Mouse (Mus musculus): ENCODE results near the gene Ubn1. TPM values are rescaled to one million over a fixed set of nuclear protein-coding genes. Genes with fewer than 3 reads are reported as not detected.

Ubn1 gene
- polyA plus RNA-seq, 1 experiment: 16.6 TPM

DNA sequence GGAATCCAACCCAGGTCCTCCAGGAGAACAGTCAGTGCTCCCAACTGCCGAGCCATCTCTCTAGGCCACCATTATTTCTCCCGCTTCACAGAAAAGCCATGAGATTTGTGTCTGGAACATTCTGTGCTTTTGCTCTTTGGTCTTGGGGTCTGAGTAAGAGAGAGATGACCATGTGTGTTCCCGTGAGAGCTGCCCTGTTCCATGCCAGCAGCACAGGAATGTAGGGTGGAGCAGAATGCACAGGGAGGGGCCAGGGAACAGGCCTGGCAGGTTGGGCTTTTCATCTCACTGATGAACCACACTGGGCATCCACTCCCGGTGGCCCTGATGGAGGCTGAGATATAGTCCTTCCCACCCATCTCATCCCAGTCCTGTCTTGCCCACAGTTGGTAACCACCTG lies 69.5 kb downstream of the Ubn1 start:
- TF ChIP-seq GATA1 (IDR thresholded peaks at IDR 0.05; ENCODE audit: low read length): no peak

DNA sequence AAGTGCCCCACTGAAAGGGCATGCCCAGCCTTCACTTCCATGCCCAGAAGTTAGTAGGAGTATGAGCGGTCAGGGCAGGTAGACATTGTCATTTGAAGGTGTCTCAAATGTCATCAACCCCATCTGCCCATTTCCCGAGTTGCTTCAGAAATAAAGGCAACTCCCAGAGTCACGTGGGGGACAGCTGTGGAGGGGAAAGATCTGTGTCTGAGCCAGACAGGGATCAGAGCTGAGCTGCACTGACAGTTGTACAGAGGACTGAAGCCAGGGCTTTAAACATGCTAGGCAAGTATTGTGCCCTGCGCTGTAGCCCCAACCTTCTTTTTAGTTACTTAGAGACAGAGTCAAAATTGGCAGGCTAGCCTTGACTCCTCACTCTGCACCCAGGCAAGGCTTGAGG lies 70.0 kb downstream of the Ubn1 start:
- TF ChIP-seq GATA1 (IDR thresholded peaks at IDR 0.05; ENCODE audit: low read length): no peak

DNA sequence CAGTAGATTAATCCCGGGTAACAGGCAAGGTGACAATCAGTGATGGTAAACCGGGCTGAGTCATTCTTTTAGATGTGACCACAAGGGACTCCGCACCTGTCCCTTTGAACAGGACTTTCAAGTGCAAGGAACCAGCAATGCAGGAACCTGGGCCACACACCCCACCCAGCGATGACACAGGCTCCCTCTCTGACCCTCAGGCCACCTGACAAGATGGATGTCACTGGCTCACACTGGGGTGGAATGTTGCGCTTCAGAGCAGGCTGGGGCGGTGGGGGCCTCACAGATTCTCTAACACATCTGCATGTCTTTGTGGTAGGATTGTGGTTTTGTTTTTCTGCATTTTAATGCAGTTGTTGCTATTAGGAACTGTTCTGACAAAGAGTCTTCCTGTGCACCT lies 73.6 kb downstream of the Ubn1 start:
- TF ChIP-seq GATA1 (IDR thresholded peaks at IDR 0.05; ENCODE audit: low read length): no peak

DNA sequence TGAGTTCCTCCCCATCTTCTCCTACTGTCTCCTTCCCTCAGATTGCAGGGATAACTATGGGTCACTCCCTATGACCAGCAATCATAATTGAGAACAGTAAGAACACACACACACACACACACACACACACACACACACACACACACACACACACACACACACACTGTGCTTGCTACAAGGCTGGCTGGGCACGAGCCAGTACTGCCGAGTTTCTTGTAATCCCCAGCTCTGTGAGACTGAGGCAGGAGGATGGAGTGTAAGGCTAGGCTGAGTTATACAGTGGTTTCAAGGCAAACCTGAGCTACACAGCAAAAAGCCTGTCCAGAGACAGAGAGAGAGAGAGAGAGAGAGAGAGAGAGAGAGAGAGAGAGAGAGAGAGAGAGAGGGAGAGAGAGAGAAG lies 80.3 kb downstream of the Ubn1 start:
- TF ChIP-seq GATA1 (IDR thresholded peaks at IDR 0.05; ENCODE audit: low read length): no peak

DNA sequence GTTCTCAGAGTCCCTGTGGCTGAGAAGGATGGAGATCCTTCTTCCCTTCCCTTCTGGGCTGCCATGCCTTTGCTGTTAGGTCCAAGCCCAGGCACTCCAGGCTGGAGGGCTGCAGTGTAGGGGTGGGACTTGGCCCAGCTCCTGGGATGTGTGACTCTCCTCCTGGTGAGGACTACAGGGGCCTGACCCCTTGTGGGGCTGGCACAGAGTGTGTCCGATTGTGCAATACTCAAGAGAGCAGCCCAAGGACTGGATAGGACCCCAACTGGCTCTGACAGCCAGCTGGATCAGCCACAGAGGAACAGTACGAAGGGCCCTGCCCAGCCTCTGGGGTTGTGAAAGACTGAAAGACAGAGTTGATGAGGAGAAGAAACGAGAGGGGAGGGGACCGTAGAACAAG lies 80.9 kb downstream of the Ubn1 start:
- TF ChIP-seq GATA1 (IDR thresholded peaks at IDR 0.05; ENCODE audit: low read length): no peak

DNA sequence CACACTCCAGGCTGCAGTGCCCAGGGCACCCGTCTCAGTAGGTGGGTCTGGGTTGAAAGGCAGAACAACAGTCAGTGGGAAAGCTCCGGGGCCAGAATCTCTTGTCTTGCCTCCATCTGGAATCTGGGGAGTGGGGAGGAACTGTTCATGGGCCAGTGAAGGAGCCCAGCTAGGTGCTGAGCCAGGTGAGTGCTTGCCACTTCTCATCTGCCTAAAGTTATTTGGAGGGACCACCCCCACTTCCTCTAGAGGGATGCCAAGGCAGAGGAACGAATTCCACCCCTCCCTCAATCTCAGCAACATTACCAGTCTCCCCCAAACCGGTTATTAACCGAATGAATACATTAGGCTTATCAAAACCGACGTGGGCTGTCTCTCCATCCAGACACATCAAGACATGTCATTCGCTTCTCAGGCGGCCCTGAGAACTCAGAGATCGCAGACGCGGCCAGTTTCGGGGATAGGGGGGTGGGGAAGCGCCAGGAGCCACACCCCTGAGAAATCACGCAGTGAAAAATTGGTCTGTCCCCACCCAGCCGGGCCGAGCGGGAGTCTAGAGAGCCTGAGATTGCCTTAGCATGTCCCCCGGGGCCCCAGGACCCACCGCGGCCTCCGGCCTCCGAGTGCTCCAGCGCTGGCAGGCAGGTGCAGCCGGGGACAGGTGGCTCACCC lies 81.5 kb downstream of the Ubn1 start:
- TF ChIP-seq GATA1 (IDR thresholded peaks at IDR 0.05; ENCODE audit: low read length): no peak

DNA sequence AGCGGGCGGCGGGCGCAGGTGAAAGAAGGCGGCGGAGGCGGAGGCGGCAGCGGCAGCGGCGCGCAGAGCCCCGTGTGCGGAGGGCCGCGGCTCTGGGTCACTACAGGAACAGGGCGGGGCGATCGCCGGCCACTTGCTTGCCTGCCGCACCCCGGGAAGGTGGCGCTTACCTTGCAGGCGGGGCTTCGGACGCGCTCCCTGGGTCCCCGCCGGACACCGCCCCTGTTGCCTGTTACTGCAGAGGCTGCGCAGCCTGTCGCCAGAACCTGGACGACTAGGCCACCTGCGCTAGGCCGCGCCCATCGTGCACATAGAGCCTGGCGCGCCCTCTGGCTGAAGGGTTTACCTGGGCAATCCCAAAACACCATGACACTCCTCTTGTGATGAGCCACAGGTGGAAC lies 82.5 kb downstream of the Ubn1 start, which contains the start of gene Ppl:
TSS of gene Ppl (minus strand) at position 21 of the 401 bp plus-strand sequence.
- no peak for TF ChIP-seq GATA1 (IDR thresholded peaks at IDR 0.05; ENCODE audit: low read length)

DNA sequence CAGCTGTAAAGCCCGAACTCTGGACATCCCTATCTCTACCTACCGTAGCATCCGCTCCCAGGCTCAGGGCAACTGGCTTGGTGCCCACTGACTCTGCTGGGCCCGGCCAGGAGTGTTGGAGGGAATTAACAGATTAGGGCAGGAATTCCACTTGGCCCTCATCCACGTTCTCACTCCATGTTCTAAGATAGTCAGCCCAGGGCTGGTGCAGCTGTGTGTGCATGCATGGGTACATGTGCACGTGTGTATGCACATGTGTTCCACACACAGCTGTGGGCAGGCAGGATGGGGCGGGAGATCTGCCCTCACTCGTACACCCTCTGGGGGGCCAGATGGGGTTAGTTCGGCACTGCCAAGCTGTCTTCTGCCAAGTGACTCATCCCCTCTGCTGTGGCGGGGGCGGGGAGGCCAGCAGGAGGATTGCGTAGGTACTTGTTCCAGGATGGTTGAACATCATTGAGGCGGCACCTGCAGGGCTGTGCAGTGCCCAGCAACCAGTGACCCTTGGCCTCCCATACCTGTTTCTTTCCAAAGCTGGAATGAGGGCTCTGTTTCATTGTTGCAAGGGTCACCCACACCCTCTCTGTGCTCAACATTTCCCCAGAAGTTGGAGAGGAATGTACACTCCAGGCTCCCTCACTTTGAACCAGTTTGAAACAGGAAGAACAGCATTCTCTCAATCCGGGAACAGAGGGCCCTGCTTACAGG lies 84.9 kb downstream of the Ubn1 start:
- TF ChIP-seq GATA1 (IDR thresholded peaks at IDR 0.05; ENCODE audit: low read length): no peak

DNA sequence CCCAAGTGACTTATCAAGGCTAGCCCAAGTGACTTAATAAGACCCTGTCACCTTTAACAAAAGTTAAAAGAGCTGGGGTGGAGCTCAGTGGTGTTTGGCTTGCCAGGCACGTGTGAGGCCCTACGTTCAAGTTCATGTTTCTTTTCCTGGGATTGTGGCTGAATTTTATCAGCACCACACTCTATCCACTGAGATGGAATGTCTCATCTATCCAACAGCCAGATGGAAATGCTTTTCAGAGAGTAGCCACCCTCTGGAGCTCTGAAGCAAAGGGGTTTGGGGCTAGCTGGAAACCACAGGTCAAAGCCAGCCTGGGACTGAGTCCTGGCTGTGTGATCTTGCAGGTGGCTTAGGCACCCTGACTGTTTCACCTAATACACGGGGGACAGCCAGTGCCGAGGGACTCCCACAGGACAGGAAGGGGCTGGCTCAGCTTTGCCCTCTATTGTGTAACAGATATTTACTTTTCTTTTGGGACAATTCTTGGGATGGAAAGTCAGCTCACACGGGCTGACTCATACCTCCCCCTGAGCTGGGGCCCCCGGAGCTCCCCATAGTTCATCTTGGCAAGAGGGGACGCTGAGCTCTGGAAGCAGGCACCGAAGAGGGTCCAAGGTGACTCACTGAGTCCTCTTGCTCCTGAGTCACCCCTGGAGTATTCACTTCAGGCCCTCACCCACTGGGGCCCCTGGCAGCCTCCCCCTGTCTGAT lies 85.8 kb downstream of the Ubn1 start:
- no peak for TF ChIP-seq GATA1 (IDR thresholded peaks at IDR 0.05; ENCODE audit: low read length)

Other genes with a start within 250 kb of the Ubn1 start
- gene 4930562C15Rik, start 214.6 kb upstream of the Ubn1 start, polyA plus RNA-seq (2012): not detected in 2 replicates
- gene Ubald1, start 169.7 kb upstream of the Ubn1 start, polyA plus RNA-seq (2012): 162 and 189 TPM in 2 replicates
- gene Mgrn1, start 163.8 kb upstream of the Ubn1 start, polyA plus RNA-seq (2012): 21.5 and 23.9 TPM in 2 replicates
- 45.2 and 49.4 TPM in 2 replicates for gene Nudt16l1, start 111.3 kb upstream of the Ubn1 start, polyA plus RNA-seq (2012)
- gene Anks3, start 85.9 kb upstream of the Ubn1 start, polyA plus RNA-seq (2012): 21.3 and 23.5 TPM in 2 replicates
- gene Sept12, start 52.2 kb upstream of the Ubn1 start, polyA plus RNA-seq (2012): 0.08 TPM in 1 of 2 replicates, not detected in the other
- not detected in 2 replicates for gene Smim22, start 42.8 kb upstream of the Ubn1 start, polyA plus RNA-seq (2012)
- gene Rogdi, start 36.5 kb upstream of the Ubn1 start, polyA plus RNA-seq (2012): 17.5 and 28.8 TPM in 2 replicates
- gene Glyr1, start 194 bp upstream of the Ubn1 start, polyA plus RNA-seq (2012): 17.1 and 26.7 TPM in 2 replicates
- gene Ppl, start 82.4 kb downstream of the Ubn1 start, polyA plus RNA-seq (2012): not detected in 2 replicates
- gene Sec14l5, start 97.1 kb downstream of the Ubn1 start, polyA plus RNA-seq (2012): not detected in 2 replicates
- 22.6 and 25.4 TPM in 2 replicates for gene Nagpa, start 154.0 kb downstream of the Ubn1 start, polyA plus RNA-seq (2012)
- not detected in 2 replicates for gene AU021092, start 172.2 kb downstream of the Ubn1 start, polyA plus RNA-seq (2012)
- gene Alg1, start 183.6 kb downstream of the Ubn1 start, polyA plus RNA-seq (2012): 4.3 and 9.2 TPM in 2 replicates
- gene Eef2kmt, start 205.9 kb downstream of the Ubn1 start, polyA plus RNA-seq (2012): 3.8 and 4.6 TPM in 2 replicates

Measured in G1E-ER4 (cell line).